Mouse (Mus musculus): ENCODE data around the gene Gm20388. TPM values are rescaled to one million over a fixed set of nuclear protein-coding genes. Genes with fewer than 3 reads are reported as not detected.

The Gm20388 gene
- polyA plus RNA-seq, 1 experiment, result 10.6 TPM

- H3K27ac ChIP-seq (ENCODE audit: control insufficient read depth, insufficient read depth, low read depth, low read length, poor library complexity), result no peak overlapping the region
- H3K4me1 ChIP-seq (ENCODE audit: control insufficient read depth, insufficient read depth, low read length), result no peaks in the 10 kb centered on the region
- no peak for TF ChIP-seq CTCF (IDR thresholded peaks at IDR 0.05; ENCODE audit: control insufficient read depth, insufficient read depth, low read length)
- no peak for TF ChIP-seq POLR2A (IDR thresholded peaks at IDR 0.05; ENCODE audit: borderline replicate concordance, control insufficient read depth, low read depth, low read length)
- no peak overlapping the region for H3K4me3 ChIP-seq (replicated peaks; ENCODE audit: control insufficient read depth, low read depth, low read length)
- 80% methylated on average over 5 of the region's 5 CpGs for WGBS
Observed at GRCm38 (mm10) chr8:124137261-124137660, 4226.6 kb downstream of the Gm20388 start.

- Histone ChIP-seq H3K4me3 (replicated peaks; ENCODE audit: control insufficient read depth, low read depth, low read length) (no peak overlapping the region), H3K27ac (ENCODE audit: control insufficient read depth, insufficient read depth, low read depth, low read length, poor library complexity) (no peak overlapping the region)
- 82% methylated on average over 11 of the region's 11 CpGs for WGBS
Observed at GRCm38 (mm10) chr8:124140211-124140790, 4229.7 kb downstream of the Gm20388 start.

GRCm38 (mm10) chr8:124140868-124141431 is 4230.3 kb downstream of the Gm20388 start:
- no peak for TF ChIP-seq CTCF (IDR thresholded peaks at IDR 0.05; ENCODE audit: control insufficient read depth, insufficient read depth, low read length)
- no peak for TF ChIP-seq POLR2A (IDR thresholded peaks at IDR 0.05; ENCODE audit: borderline replicate concordance, control insufficient read depth, low read depth, low read length)
- no peak overlapping the region for H3K4me3 ChIP-seq (replicated peaks; ENCODE audit: control insufficient read depth, low read depth, low read length)
- no peak overlapping the region for H3K27ac ChIP-seq (ENCODE audit: control insufficient read depth, insufficient read depth, low read depth, low read length, poor library complexity)
- 80% methylated on average over 20 of the region's 20 CpGs for WGBS
- H3K4me1 ChIP-seq (ENCODE audit: control insufficient read depth, insufficient read depth, low read length), result no peaks in the 10 kb centered on the region

More at GRCm38 (mm10) chr8:124140211-124140790, 4229.7 kb downstream of the Gm20388 start:
- no peaks in the 10 kb centered on the region for H3K4me1 ChIP-seq (ENCODE audit: control insufficient read depth, insufficient read depth, low read length)
- TF ChIP-seq POLR2A (IDR thresholded peaks at IDR 0.05; ENCODE audit: borderline replicate concordance, control insufficient read depth, low read depth, low read length) (no peak), CTCF (IDR thresholded peaks at IDR 0.05; ENCODE audit: control insufficient read depth, insufficient read depth, low read length) (no peak)

GRCm38 (mm10) chr8:124141681-124142391 is 4231.2 kb downstream of the Gm20388 start:
- no peak overlapping the region for H3K27ac ChIP-seq (ENCODE audit: control insufficient read depth, insufficient read depth, low read depth, low read length, poor library complexity)
- TF ChIP-seq CTCF (IDR thresholded peaks at IDR 0.05; ENCODE audit: control insufficient read depth, insufficient read depth, low read length) (no peak), POLR2A (IDR thresholded peaks at IDR 0.05; ENCODE audit: borderline replicate concordance, control insufficient read depth, low read depth, low read length) (no peak)
- H3K4me3 ChIP-seq (replicated peaks; ENCODE audit: control insufficient read depth, low read depth, low read length), result no peak overlapping the region
- WGBS, result 80% methylated on average over 9 of the region's 9 CpGs
- H3K4me1 ChIP-seq (ENCODE audit: control insufficient read depth, insufficient read depth, low read length), result no peaks in the 10 kb centered on the region

- 76% methylated on average over 5 of the region's 5 CpGs for WGBS
- H3K4me3 ChIP-seq (replicated peaks; ENCODE audit: control insufficient read depth, low read depth, low read length), result no peak overlapping the region
- H3K27ac ChIP-seq (ENCODE audit: control insufficient read depth, insufficient read depth, low read depth, low read length, poor library complexity), result no peak overlapping the region
- H3K4me1 ChIP-seq (ENCODE audit: control insufficient read depth, insufficient read depth, low read length), result no peaks in the 10 kb centered on the region
- no peak for TF ChIP-seq POLR2A (IDR thresholded peaks at IDR 0.05; ENCODE audit: borderline replicate concordance, control insufficient read depth, low read depth, low read length)
- no peak for TF ChIP-seq CTCF (IDR thresholded peaks at IDR 0.05; ENCODE audit: control insufficient read depth, insufficient read depth, low read length)
Observed at GRCm38 (mm10) chr8:124143003-124143402, 4232.4 kb downstream of the Gm20388 start.

GRCm38 (mm10) chr8:124143871-124144618 is 4233.4 kb downstream of the Gm20388 start:
- WGBS, result 81% methylated on average over 16 of the region's 16 CpGs
- Histone ChIP-seq H3K27ac (ENCODE audit: control insufficient read depth, insufficient read depth, low read depth, low read length, poor library complexity) (no peak overlapping the region), H3K4me3 (replicated peaks; ENCODE audit: control insufficient read depth, low read depth, low read length) (no peak overlapping the region), H3K4me1 (ENCODE audit: control insufficient read depth, insufficient read depth, low read length) (no peaks in the 10 kb centered on the region)
- no peak for TF ChIP-seq CTCF (IDR thresholded peaks at IDR 0.05; ENCODE audit: control insufficient read depth, insufficient read depth, low read length)
- TF ChIP-seq POLR2A (IDR thresholded peaks at IDR 0.05; ENCODE audit: borderline replicate concordance, control insufficient read depth, low read depth, low read length), result no peak

GRCm38 (mm10) chr8:124144619-124144980 is 4234.0 kb downstream of the Gm20388 start:
- no peak overlapping the region for H3K4me3 ChIP-seq (replicated peaks; ENCODE audit: control insufficient read depth, low read depth, low read length)
- no peak for TF ChIP-seq CTCF (IDR thresholded peaks at IDR 0.05; ENCODE audit: control insufficient read depth, insufficient read depth, low read length)
- TF ChIP-seq POLR2A (IDR thresholded peaks at IDR 0.05; ENCODE audit: borderline replicate concordance, control insufficient read depth, low read depth, low read length), result no peak
- WGBS, result 87% methylated on average over 12 of the region's 12 CpGs
- H3K4me1 ChIP-seq (ENCODE audit: control insufficient read depth, insufficient read depth, low read length), result no peaks in the 10 kb centered on the region
- no peak overlapping the region for H3K27ac ChIP-seq (ENCODE audit: control insufficient read depth, insufficient read depth, low read depth, low read length, poor library complexity)

- Histone ChIP-seq H3K4me1 (ENCODE audit: control insufficient read depth, insufficient read depth, low read length) (no peaks in the 10 kb centered on the region), H3K4me3 (replicated peaks; ENCODE audit: control insufficient read depth, low read depth, low read length) (no peak overlapping the region), H3K27ac (ENCODE audit: control insufficient read depth, insufficient read depth, low read depth, low read length, poor library complexity) (no peak overlapping the region)
- WGBS, result 68% methylated on average over 5 of the region's 5 CpGs
- TF ChIP-seq POLR2A (IDR thresholded peaks at IDR 0.05; ENCODE audit: borderline replicate concordance, control insufficient read depth, low read depth, low read length), result no peak
- TF ChIP-seq CTCF (IDR thresholded peaks at IDR 0.05; ENCODE audit: control insufficient read depth, insufficient read depth, low read length), result no peak
Observed at GRCm38 (mm10) chr8:124146286-124146685, 4235.6 kb downstream of the Gm20388 start.

Measured in bone marrow, adult 2 months (tissue).